Mouse (Mus musculus) MEL (cell line): Measurements from ENCODE around the gene Krtap26-1. TPM values are rescaled to one million over a fixed set of nuclear protein-coding genes. Genes with fewer than 3 reads are reported as not detected.

Source experiments
- DNase-seq: peaks from one replicate; pipeline ENCODE4 v3.0.0; 2011; ENCODE audit warnings: low read depth, low spot score
- H3K27ac ChIP-seq: 2 replicates; pipeline ENCODE4 v1.5.1; 2012; ENCODE audit warnings: low read depth, mild to moderate bottlenecking, control low read depth, low read length, moderate library complexity; ENCODE audit not compliant: control insufficient read depth
- H3K27me3 ChIP-seq, 2 experiments: fragments of 150-350 bp in 1 of 2; sonication (generic) in 1 of 2; 2 replicates each; pipeline ENCODE4 v1.6.1; 2012; ENCODE audit warnings: low read length in 2 of 2, mild to moderate bottlenecking in 2 of 2, improper control_type of control experiment in 1 of 2, moderate library complexity in 1 of 2; ENCODE audit not compliant: insufficient read depth in 2 of 2, control insufficient read depth in 1 of 2
- H3K36me3 ChIP-seq, 2 experiments: 2 replicates each; pipeline ENCODE4 v1.6.1; 2012 to 2014; ENCODE audit warnings: low read length in 2 of 2, improper control_type of control experiment in 1 of 2, inconsistent platforms in 1 of 2, mild to moderate bottlenecking in 1 of 2; ENCODE audit not compliant: insufficient read depth in 2 of 2, control insufficient read depth in 1 of 2
- H3K4me1 ChIP-seq, 2 experiments: fragments of 150-350 bp in 1 of 2; sonication (generic) in 1 of 2; 2 replicates each; pipeline ENCODE4 v1.6.1; 2012; ENCODE audit warnings: low read length in 2 of 2, improper control_type of control experiment in 1 of 2, mild to moderate bottlenecking in 1 of 2; ENCODE audit not compliant: insufficient read depth in 2 of 2, control insufficient read depth in 1 of 2
- H3K4me3 ChIP-seq, 2 experiments: fragments of 150-350 bp in 1 of 2; sonication (generic) in 1 of 2; 2 replicates each; pipeline ENCODE4 v1.5.1; 2012; ENCODE audit warnings: low read depth in 2 of 2, low read length in 2 of 2, mild to moderate bottlenecking in 2 of 2, moderate library complexity in 2 of 2, control low read depth in 1 of 2, improper control_type of control experiment in 1 of 2; ENCODE audit not compliant: control insufficient read depth in 1 of 2, insufficient read depth in 1 of 2
- H3K79me2 ChIP-seq: 2 replicates; pipeline ENCODE4 v1.6.1; 2012; ENCODE audit warnings: mild to moderate bottlenecking, low read length, moderate library complexity; ENCODE audit not compliant: control insufficient read depth, poor library complexity, insufficient read depth
- H3K9ac ChIP-seq: 2 replicates; pipeline ENCODE4 v1.6.1; 2012; ENCODE audit warnings: low read depth, mild to moderate bottlenecking, control low read depth, low read length, moderate library complexity; ENCODE audit not compliant: control insufficient read depth, poor library complexity, severe bottlenecking
- H3K9me3 ChIP-seq: fragments of 150-350 bp; sonication (generic); replicated peaks from 2 replicates; pipeline ENCODE4 v1.6.1; 2012; ENCODE audit warnings: mild to moderate bottlenecking, low read length, improper control_type of control experiment, moderate library complexity; ENCODE audit not compliant: insufficient read depth
- CHD2 ChIP-seq: IDR thresholded peaks from 2 replicates; pipeline ENCODE4 v1.6.1; 2011; ENCODE audit warnings: low read length, improper control_type of control experiment
- E2F4 ChIP-seq: IDR thresholded peaks from 2 replicates; pipeline ENCODE4 v1.6.1; 2011; ENCODE audit warnings: low read depth, low read length, improper control_type of control experiment, borderline replicate concordance
- GABPA ChIP-seq: IDR thresholded peaks from 2 replicates; pipeline ENCODE4 v1.6.1; 2012; ENCODE audit warnings: low read depth, mild to moderate bottlenecking, inconsistent platforms, low read length, improper control_type of control experiment, moderate library complexity
- GATA1 ChIP-seq: IDR thresholded peaks from 2 replicates; pipeline ENCODE4 v1.6.1; 2011; ENCODE audit warnings: low read depth, low read length, improper control_type of control experiment
- MAX ChIP-seq: IDR thresholded peaks from 2 replicates; pipeline ENCODE4 v1.6.1; 2011; ENCODE audit warnings: low read length, improper control_type of control experiment
- ZC3H11A ChIP-seq: IDR thresholded peaks from 2 replicates; pipeline ENCODE4 v1.6.1; 2012; ENCODE audit warnings: low read depth, mild to moderate bottlenecking, inconsistent platforms, low read length, improper control_type of control experiment
- ZKSCAN1 ChIP-seq: IDR thresholded peaks from 2 replicates; pipeline ENCODE4 v1.6.1; 2012; ENCODE audit warnings: low read depth, mild to moderate bottlenecking, inconsistent platforms, low read length, improper control_type of control experiment, moderate library complexity
- polyA plus RNA-seq, 2 experiments: library from polyadenylated mRNA; stranded (reverse) in 1 of 2; unstranded in 1 of 2; fragments of >175 nt in 1 of 2; fragments of >200 nt in 1 of 2; gene quantifications; 2 replicates each; pipeline versions ENCODE4 v1.2.1 to v1.2.4; 2012; ENCODE audit warnings: low replicate concordance in 2 of 2, low read depth in 1 of 2; ENCODE audit not compliant: insufficient read length in 2 of 2, insufficient read depth in 1 of 2, missing spikeins in 1 of 2
- total RNA-seq: library from RNA; depleted of rRNA; stranded (reverse); fragments of 300-350 nt; gene quantifications from 2 replicates; pipeline ENCODE4 v1.2.3, GENCODE M21; 2012; rRNA removed

The Krtap26-1 gene
- total and polyA plus RNA-seq, 3 experiments: not detected

- H3K27me3 ChIP-seq: no peaks in the 10 kb centered on the region
- H3K36me3 ChIP-seq: no peaks in the 10 kb centered on the region
- no peaks in the 10 kb centered on the region for H3K4me1 ChIP-seq
- no peak overlapping the region for H3K9ac ChIP-seq
- H3K9me3 ChIP-seq: no peaks in the 10 kb centered on the region
- TF ChIP-seq E2F4 (no peak), MAX (no peak), CHD2 (no peak), ZC3H11A (no peak), GATA1 (no peak), GABPA (no peak)
- no peak overlapping the region for H3K27ac ChIP-seq
- H3K79me2 ChIP-seq: no peaks in the 10 kb centered on the region
- H3K4me3 ChIP-seq: no peak overlapping the region
- DNase-seq: no peak
Measured at GRCm38 (mm10) chr16:88600303-88600702, 47.3 kb downstream of the Krtap26-1 start.

- TF ChIP-seq ZKSCAN1: no peak
- no peak for DNase-seq
- no peak overlapping the region for H3K9ac ChIP-seq
Measured at GRCm38 (mm10) chr16:88599504-88600237, 47.9 kb downstream of the Krtap26-1 start.

More at GRCm38 (mm10) chr16:88599504-88600237, 47.9 kb downstream of the Krtap26-1 start:
- H3K27ac ChIP-seq: no peak overlapping the region
- no peaks in the 10 kb centered on the region for H3K9me3 ChIP-seq
- H3K4me3 ChIP-seq: no peak overlapping the region
- no peaks in the 10 kb centered on the region for H3K4me1 ChIP-seq
- no peaks in the 10 kb centered on the region for H3K27me3 ChIP-seq
- H3K79me2 ChIP-seq: no peaks in the 10 kb centered on the region
- H3K36me3 ChIP-seq: no peaks in the 10 kb centered on the region

Other genes with a start within 250 kb of the Krtap26-1 start
- not detected in 2 replicates for gene Cldn17, start 140.8 kb downstream of the Krtap26-1 start, total RNA-seq
- gene Cldn17, start 140.8 kb downstream of the Krtap26-1 start, polyA plus RNA-seq: not detected
- not detected in 2 replicates for gene Cldn8, start 84.6 kb downstream of the Krtap26-1 start, total RNA-seq
- gene Cldn8, start 84.6 kb downstream of the Krtap26-1 start, polyA plus RNA-seq: not detected
- not detected in 2 replicates for gene Krtap24-1, start 35.5 kb downstream of the Krtap26-1 start, total RNA-seq
- not detected for gene Krtap24-1, start 35.5 kb downstream of the Krtap26-1 start, polyA plus RNA-seq
- not detected in 2 replicates for gene 2310079G19Rik, start 20.1 kb downstream of the Krtap26-1 start, total RNA-seq
- not detected for gene 2310079G19Rik, start 20.1 kb downstream of the Krtap26-1 start, polyA plus RNA-seq
- not detected in 2 replicates for gene Krtap27-1, start 23.9 kb upstream of the Krtap26-1 start, total RNA-seq
- gene Krtap27-1, start 23.9 kb upstream of the Krtap26-1 start, polyA plus RNA-seq: not detected
- not detected in 2 replicates for gene 2310061N02Rik, start 60.2 kb upstream of the Krtap26-1 start, total RNA-seq
- gene 2310061N02Rik, start 60.2 kb upstream of the Krtap26-1 start, polyA plus RNA-seq: not detected
- not detected in 2 replicates for gene Krtap13-1, start 81.1 kb upstream of the Krtap26-1 start, total RNA-seq
- not detected for gene Krtap13-1, start 81.1 kb upstream of the Krtap26-1 start, polyA plus RNA-seq
- gene Krtap13, start 103.8 kb upstream of the Krtap26-1 start, total RNA-seq: not detected in 2 replicates
- gene Krtap13, start 103.8 kb upstream of the Krtap26-1 start, polyA plus RNA-seq: not detected
- not detected in 2 replicates for gene 2310034C09Rik, start 111.1 kb upstream of the Krtap26-1 start, total RNA-seq
- not detected for gene 2310034C09Rik, start 111.1 kb upstream of the Krtap26-1 start, polyA plus RNA-seq
- not detected in 2 replicates for gene 2310057N15Rik, start 126.4 kb upstream of the Krtap26-1 start, total RNA-seq
- gene 2310057N15Rik, start 126.4 kb upstream of the Krtap26-1 start, polyA plus RNA-seq: not detected
- gene Gm5965, start 130.1 kb upstream of the Krtap26-1 start, total RNA-seq: not detected in 2 replicates
- gene Gm5965, start 130.1 kb upstream of the Krtap26-1 start, polyA plus RNA-seq: not detected
- not detected in 2 replicates for gene Gm20741, start 164.4 kb upstream of the Krtap26-1 start, total RNA-seq
- not detected for gene Gm20741, start 164.4 kb upstream of the Krtap26-1 start, polyA plus RNA-seq
- gene Krtap15, start 172.4 kb upstream of the Krtap26-1 start, total RNA-seq: not detected in 2 replicates
- not detected for gene Krtap15, start 172.4 kb upstream of the Krtap26-1 start, polyA plus RNA-seq
- not detected in 2 replicates for gene Krtap14, start 178.3 kb upstream of the Krtap26-1 start, total RNA-seq
- gene Krtap14, start 178.3 kb upstream of the Krtap26-1 start, polyA plus RNA-seq: not detected
- gene Krtap19-1, start 221.6 kb upstream of the Krtap26-1 start, total RNA-seq: not detected in 2 replicates
- gene Krtap19-1, start 221.6 kb upstream of the Krtap26-1 start, polyA plus RNA-seq: not detected
- not detected in 2 replicates for gene Krtap19-2, start 226.5 kb upstream of the Krtap26-1 start, total RNA-seq
- gene Krtap19-2, start 226.5 kb upstream of the Krtap26-1 start, polyA plus RNA-seq: not detected
- not detected in 2 replicates for gene Krtap19-3, start 230.2 kb upstream of the Krtap26-1 start, total RNA-seq
- not detected for gene Krtap19-3, start 230.2 kb upstream of the Krtap26-1 start, polyA plus RNA-seq
- not detected in 2 replicates for gene Krtap19-4, start 237.3 kb upstream of the Krtap26-1 start, total RNA-seq
- gene Krtap19-4, start 237.3 kb upstream of the Krtap26-1 start, polyA plus RNA-seq: not detected
- gene Krtap19-5, start 248.7 kb upstream of the Krtap26-1 start, total RNA-seq: not detected in 2 replicates
- gene Krtap19-5, start 248.7 kb upstream of the Krtap26-1 start, polyA plus RNA-seq: not detected